Mouse (Mus musculus) gastrocnemius, adult 8-10 months (tissue): Measurements from ENCODE around the gene Stk39. TPM values are rescaled to one million over a fixed set of nuclear protein-coding genes. Genes with fewer than 3 reads are reported as not detected.

Experiments
- DNase-seq, 2 experiments: peaks; one replicate each; pipeline ENCODE4 v3.0.0; 2022; ENCODE audit warnings: low spot score in 2 of 2
- total RNA-seq, 4 experiments: library from RNA; stranded (reverse); gene quantifications; 2 replicates each; pipeline ENCODE4 v1.2.4; 2022

Stk39 gene
- 1 to 10 TPM; 1.3 to 2.4 (median 2.1) TPM for total RNA-seq

DNA sequence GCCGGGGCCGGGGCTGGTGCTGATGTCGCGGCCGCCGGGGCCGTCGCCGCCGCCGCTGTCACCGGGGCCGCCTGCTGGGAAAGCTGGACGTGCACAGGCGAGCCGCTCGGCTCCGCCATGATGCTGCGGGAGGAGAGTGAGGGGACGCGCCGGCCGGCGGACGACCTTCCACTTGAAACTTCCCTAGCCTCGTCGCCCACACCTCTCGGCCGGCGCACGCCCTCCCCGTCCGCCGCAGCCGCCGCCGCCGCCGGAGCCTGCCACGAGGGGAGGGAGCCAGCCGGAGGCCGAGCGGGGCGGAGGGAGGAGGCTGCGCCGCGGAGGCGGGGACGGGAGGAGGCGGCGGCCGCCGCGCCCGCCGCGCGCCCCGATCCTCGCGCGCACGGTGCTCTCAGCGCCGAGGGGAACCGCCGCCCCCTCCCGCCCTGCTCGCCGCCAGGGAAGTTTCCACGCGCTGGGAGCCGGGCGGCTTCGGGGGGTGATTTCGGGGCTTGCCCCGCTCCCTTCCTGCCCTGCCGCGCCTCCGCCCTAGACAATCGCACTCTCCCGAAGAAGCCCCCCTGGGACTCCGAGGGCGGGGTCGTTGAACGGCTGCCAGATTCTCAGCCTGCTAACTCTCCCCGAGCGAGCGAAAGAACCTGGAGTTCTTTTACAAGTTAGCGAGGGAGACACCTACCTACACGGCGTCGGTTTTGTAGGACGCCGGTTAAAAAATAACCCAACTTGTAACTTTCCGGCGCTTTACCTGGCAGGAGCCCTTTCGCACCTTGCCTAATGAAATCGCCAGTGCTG lies at the start of gene Stk39:
Gene Stk39 (minus strand): TSS at position 510 of the 792 bp plus-strand sequence.
- peak; percentile 68 to 74 for DNase-seq

DNA sequence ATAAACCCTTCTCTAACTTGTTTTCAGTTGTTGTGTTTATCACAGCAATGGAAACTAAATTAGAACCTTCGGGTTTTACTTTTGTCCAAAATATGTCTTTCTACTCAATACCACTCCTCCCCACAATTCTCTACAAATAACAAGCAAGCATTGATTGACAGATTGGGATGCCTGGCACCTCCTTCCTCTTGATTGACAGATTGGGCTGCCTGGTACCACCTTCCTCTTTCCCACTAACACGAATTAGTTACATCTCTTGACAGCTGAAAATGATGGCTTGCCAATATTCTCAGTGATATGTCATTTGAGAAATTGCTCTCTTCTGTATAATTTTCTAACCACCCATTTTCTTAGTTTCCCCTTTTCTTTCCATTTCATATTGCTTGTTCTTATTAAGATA lies 43.3 kb upstream of the Stk39 start:
- no peak for DNase-seq

DNA sequence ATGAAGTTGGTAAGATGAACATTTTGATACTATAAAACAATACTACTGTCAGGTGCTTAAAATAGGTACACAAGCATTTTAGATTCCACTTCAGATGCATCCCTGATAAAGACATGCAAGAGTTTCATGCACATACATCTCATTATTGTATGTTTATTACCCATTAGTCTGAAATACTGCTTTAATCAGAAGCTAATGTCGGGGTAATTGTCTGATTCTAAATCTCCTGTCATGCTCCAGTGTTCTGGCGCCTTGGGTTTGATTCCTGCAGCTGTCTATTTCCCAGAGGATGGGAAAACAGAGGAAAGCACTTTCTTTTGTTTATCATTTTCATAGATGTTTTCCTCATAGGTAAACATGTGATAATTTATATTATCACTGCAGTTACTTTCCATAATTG lies 31.1 kb upstream of the Stk39 start:
- no peak for DNase-seq

DNA sequence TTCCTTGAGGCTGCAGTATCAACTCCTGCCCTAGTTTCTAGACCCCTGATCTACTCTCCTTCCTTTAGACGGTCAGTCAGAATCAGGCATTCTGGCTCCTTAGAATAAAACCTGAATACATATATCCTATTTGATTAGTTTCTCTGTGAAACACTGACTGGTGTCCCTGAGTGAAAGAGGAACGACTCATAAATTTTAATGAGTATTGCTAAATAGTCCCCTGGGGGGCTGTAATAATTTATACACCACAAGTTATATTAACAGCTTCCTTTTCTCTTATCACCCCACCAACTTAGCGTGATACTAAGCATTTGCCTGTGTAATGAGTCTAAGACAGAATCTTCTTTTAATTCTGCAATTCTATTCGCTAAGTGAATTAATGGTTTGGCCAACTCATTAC lies 30.7 kb upstream of the Stk39 start:
- no peak for DNase-seq

DNA sequence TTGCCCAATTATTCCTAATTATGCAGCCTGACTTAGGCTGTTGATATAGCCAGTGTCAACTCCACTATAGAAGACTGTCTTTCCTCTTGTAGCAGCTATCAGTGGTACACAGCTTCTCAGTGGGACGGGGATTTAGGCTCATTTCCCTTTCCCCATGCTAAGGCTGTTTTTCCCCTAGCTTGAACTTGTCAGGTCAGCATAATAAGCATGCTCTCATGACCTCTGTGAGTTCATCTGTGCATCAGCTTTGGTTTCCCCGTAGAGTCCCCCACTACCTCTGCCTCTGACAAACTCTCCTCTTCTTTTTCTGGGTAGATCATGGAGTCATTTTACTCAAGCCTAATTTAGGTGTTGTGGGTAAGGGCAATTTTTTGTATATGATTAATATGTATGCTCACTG lies 30.2 kb upstream of the Stk39 start:
- no peak for DNase-seq

DNA sequence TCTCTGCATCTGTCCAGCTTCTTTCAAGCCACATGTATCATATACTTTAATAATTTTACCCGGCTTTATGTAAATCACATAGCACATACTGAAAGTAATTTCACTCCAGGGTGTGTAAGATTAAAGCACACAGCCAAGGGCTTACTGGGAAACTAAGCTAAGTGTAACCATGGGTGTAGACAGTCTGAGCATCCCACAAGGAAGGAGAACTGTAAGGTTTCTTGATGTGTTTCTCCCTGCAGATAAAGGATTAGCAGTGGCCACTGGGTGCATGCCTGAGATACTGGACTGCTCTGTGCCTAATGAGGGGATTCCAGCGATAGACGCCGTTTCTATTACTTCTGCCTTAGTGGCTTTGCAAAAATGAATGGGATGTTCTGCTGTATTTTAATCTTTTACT lies 14.2 kb upstream of the Stk39 start:
- DNase-seq = no peak

DNA sequence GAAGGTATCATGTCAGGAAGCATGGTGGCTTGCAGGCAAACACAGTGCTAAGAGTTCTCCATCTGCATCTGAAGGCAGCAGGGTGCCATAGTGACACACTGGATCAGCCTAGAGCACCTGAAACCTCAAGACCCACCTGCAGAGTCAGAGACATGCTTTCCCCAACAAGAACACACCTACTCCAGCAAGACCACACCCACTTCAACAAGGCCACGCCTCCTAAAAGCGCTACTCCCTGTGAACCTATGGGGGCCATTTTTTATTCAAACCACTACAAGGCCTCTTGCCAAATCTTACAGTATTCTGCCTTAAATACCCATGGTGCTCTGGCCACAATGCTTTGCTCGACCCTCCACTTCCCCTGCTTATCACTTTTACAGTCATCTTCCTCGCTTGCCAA lies 13.1 kb upstream of the Stk39 start:
- no peak for DNase-seq

DNA sequence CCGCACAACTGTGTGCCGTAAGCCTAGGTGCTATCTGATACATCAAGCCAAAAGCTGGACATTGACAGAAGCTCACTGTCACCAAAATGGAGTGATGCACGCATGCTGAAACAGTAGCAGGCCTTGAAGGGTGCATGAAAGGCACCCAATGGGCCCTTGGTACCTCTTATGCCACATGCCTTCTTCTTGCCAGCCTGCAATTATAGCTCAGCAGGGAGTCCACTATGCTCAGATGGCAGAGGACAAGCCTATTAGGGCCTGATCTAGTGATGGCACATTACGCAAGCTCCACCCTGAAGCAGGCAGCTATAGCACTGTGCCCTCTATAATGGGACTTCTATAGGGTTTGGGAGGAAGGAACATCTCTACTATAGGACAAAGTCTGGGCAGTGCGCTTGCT lies 10.8 kb upstream of the Stk39 start:
- no peak for DNase-seq

DNA sequence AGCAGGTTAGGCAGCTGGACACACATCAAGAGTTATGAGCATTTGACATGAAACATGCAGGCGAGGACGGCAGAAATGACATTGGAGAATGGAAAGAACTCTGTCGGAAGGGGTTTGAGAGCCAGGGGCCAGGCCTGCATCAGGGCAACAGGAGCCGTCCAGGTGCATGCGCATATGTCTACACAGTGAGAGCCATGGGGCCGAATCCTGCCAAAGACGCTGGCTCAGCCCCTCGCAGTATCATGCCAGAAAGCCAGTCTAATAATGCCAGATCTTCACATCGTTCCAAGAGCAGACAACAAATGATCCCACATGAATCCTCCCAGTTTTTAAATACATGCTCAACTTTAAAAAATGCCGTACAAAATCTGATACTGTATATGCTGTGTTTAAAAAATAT lies 7.8 kb upstream of the Stk39 start:
- DNase-seq = no peak

DNA sequence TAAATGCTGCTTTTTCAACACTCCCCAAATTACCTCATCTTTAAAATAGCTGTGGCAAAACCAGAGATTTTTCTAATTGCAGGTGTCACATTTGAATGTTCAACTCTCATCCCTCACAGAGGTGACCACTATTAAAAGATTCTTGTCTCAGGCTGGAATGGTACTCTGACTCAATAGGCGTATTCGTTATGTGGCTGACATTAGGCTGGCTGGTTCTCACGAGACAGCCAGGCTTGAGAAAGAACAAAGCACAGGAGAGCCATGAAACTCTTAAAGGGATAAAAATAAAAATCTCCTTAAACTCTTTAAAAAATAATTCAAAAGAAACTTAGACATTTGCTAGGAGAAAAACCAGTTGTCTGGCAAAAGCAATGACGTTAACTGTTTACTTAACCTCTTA lies 853 bp upstream of the Stk39 start:
- DNase-seq = no peak

DNA sequence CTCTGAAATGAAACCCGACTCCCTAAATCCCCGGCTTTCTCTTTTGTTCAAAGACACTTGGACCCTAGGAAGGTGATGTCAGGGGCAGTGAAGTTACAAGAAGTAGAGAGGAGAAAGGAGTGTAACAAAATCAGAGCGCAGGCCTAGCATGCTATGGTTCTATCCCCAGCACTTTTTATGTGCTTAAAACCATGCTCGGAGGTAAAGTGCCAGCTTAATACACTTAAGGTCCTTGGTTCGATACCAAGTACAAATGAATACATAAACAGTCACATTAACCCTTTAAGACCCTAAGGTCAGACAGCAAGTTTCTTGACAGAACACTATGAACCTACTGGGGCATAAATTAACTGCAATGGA lies 463 bp upstream of the Stk39 start:
- DNase-seq = no peak

DNA sequence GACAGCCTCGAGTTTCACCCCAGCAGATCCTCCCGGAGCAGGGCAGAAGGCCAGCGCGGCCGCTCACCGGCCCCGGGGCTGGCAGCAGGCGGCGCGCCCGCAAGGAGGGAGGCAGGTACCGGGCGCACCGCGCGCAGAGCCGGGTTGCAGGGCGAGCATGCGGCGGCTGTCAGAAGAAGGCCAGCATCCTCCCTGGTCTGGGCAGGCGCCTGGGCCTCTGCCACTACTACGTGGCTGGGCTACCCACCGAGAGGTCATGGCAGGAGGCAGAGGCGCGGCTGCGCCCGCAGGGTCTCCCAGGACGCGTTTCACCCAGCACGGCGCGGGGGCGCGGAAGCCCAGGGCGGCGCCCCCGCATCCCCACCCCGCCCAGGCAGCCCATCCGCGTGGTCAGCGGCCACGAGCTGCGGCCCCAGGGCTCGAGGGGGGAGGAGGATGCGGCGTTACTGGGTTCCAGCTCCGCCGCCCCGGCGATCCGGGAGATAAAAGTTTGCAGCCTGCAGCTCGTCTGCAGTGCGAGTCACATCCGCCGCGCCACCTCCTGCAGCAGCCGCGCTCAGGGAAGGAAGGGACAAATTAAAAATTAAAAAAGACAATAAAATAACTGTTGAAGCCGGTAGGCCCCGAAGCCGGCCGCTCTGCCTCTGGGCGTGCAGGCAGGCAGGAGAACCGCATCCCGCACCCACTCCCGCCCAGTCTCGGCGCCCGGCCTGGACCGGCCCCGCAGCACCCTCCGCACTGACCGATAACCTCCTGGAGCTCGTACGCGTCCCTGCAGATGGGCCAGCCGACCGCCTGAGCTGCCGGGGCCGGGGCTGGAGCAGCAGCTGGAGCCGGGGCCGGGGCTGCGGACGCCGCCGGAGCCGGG lies 943 bp downstream of the Stk39 start:
- peak; percentile 5 to 38 for DNase-seq

DNA sequence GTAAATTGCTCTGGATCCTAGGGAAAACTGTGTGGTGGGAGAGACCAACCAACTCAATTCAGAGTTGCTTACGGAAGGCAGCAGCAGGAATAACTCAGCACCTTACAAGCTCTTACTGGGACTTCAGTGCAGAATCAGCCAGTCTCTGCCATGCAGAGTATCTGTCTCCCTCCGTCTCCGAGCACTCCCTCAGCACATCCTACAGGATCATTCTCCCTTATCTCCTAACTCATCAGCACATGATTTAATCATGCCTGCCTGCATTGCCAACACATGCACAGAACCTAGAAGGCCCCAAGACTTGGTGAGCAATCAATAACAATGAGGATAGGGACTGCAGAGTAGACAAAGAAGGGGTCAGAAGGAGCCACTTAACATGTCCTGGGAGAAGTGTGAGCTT lies 2.6 kb downstream of the Stk39 start:
- no peak for DNase-seq

DNA sequence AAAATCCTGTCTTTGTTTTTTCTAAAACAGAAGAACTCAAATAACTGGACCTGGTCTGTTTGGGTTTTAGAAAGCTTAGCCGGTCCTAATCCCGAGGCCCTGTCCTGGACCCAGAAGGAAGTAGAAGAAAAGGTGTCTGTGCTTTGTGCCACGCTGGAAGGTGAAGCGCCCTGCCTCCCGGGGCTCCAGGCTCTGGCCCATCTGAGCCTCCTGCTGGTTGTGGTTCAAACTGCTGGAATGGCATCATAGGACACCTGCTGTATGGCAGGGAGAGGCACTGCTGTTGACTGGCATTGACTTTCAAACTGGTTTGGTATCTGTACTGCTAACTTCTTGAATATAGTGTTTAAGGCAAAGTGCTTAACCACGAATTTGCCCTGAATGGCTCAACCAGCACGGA lies 3.4 kb downstream of the Stk39 start:
- no peak for DNase-seq

DNA sequence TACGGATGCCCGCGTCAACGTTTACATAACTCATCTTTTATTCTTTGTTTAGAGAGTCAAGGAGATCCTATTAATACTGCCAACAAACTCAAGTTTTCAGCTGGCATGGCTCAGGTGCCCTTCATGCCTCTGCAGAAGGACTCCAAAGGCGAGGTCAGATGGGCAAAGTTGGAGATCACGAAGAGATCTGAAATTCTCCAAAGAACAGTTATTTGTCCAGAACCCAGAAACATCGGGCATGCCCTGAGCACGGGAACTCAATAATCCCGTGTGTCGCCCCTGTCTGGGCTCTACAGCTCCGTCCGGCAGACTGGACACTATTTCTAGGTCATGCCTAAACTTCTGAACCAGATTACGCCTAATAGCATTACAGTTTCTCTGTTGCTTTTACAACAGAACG lies 3.8 kb downstream of the Stk39 start:
- no peak for DNase-seq

DNA sequence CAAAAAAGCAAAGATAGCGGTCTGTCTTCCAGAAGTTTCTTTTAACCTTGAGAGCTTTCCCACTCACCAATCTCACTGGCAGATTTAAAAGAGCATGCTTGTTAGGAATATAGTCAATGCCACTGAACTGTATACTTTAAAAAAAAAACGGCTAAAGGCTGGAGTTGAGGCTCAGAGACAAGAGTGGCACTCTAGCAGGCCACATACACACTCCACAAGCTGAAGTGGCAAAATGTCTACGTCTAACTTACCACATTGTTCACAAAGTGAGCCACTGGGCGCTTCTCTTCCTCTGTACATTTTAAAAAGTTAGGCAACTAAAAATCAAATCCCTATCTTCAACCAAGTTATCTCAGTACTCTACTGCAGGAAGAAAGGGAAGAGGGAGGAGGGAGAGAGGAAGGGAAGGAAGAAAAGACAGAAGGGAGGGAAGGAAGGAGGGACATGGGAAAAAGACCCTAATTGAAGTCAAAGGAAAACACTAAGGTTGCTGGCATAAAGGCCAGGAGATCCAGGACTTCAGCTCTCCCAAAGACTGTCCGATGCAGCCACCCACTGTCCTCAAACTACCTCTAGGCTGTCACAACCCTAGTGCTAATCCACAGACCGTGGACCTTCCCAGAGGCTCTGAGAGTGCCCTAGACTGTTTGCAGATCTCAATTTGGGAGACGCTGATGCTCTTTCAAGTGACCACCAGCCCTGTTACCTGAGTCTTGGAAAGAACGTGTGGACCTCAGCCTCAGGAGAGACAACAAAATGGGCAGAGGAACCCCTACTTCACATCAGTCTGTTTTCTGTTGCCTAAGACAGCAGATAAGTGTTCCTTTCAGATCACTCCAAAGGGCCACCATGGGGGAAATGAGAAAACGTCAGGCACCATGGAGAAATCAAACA lies 4.7 kb downstream of the Stk39 start:
- DNase-seq = no peak

DNA sequence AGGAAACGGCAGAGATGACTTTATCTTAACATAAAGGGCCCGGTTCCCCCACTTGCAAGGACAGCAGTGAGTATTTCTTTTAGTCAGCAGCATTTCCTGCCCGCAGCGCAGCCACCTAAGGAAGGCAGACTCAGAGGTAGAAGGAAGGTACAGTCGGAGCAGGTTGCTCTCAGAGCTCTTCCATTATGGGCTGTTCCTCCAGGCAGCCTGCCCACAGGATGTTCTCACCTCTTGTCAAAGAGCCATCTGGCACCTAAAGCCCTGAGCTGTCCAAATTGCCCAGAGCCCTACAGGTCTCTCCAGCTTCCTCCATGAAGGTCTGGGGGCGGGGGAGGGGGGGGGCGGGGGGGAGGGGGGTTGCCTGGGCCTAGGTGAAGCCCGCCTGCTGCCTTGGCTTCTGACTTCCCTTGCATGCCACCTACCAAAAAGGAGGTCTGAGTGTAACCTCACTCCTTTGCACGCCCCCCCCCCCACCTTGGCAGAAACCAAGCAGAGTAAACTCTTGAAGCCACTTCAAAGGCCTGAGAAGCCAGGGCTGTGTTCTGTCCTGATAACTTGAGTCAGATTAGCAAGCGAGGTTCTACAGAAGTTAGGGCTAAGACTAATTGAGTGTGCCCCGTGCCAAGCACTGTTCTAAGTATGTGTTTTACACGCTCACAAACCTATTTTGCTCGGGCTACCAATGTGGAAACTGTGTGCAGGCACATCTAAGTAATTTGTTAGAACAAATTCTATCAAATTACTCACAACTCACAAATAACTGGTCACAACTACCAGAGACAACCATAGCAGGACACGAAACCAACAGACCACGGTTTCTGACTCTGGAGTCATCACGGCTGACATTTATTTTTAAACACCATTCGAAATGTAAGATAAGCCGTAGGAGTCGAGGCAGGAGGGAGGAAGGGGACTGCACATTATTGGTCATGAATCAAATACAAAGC lies 5.7 kb downstream of the Stk39 start:
- peak; percentile 22 to 35 for DNase-seq

DNA sequence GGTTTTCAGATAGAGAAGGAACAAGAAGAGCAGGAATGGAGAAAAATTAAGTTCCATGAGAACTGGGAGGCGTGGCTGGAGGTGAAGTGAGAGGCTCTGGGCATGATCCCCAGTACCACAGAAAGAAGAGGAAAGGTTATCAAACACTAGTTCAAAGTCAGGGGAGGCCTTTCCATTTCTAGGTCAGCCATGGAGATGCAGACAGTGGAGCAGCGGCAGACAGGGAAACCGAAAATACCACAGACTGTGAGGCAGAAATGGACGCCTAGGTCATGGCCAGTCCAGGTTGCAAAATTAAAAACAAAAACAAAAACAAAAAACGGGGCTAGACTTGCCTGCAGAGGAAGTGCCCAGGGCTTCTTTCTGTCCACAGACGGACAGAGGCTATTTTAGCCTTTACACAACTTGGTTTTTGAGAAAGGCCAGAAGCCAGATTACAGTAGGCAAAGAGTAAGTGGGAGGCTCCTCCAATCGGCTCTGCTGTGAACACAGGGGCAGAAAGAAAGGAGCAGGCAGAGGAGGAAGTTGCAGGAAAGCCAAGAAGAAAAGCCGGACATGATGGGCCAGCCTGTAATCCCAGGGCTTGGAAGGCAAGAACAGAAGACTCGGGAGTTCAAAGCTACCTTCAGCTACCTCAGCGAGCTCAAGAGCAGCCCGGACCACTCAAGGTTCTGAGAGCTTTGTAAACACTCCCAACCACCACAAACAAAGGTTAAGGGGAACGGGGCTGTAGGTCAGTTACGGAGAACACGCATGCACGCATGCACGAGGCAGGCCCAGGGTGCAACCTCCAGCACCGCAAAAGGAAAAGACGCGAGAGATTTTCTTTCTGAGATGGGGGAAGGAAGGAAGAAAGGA lies 6.6 kb downstream of the Stk39 start:
- DNase-seq = no peak

DNA sequence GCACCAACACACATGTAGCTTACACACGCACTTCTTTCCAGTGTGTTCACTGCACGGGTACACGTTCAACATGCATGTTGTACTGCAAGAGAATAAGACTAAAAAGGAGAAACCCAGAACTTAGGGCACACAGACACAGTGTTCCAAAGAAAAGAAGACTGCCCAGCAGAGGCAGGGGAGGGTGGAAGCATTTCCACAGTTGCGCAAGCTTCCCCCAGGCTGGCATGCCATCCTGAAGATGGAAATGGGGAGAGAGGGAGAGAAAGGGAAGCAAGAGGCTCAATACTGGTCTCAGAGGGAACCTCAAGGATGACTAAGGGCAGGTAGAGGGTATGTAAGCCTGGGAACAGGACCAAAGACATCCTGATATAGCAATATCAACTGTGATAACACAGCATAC lies 7.6 kb downstream of the Stk39 start:
- DNase-seq = no peak

DNA sequence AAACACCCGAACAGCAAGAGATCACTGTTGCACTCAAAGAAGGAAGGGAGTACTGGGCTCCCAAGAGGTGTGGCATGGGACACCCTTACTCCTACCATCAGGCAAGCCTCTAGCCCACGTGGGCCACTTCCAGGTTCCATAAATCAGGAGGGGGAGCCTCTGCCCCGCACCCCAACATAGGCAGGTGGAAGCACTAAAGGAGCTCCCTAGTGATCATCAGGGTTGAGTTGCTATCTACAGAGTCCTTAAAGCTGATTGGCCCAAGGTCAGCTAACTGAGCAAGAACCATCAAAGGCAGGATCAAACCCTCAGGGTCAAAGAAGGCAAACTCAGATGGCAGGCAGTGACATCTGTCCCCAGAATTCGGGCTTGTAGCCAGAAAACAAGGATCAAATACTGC lies 8.3 kb downstream of the Stk39 start:
- no peak for DNase-seq
